Mouse (Mus musculus) CH12.LX (cell line): Measurements from ENCODE around the gene B3gnt5. TPM values are rescaled to one million over a fixed set of nuclear protein-coding genes. Genes with fewer than 3 reads are reported as not detected.
A peak's percentile ranks its signal among the peaks of the same experiment; 100 is the strongest.

Experiments used
- DNase-seq: peaks from one replicate; pipeline ENCODE4 v3.0.0-alpha.2; 2013; ENCODE audit errors: extremely low read depth
- H3K27ac ChIP-seq: 2 replicates; pipeline ENCODE4 v1.5.1; 2012; ENCODE audit warnings: low read depth, mild to moderate bottlenecking, control low read depth, moderate library complexity; ENCODE audit not compliant: insufficient read depth
- H3K27me3 ChIP-seq: replicated peaks from 2 replicates; pipeline ENCODE3; 2012; ENCODE audit warnings: inconsistent platforms
- H3K36me3 ChIP-seq, 2 experiments: replicated peaks in 1 of 2; 2 replicates each; pipeline versions ENCODE3 to v1.6.1; 2012; ENCODE audit warnings: inconsistent platforms in 1 of 2, low read length in 1 of 2, mild to moderate bottlenecking in 1 of 2, mixed read lengths in 1 of 2, moderate library complexity in 1 of 2; ENCODE audit not compliant: control insufficient read depth in 1 of 2, insufficient read depth in 1 of 2
- H3K4me1 ChIP-seq, 2 experiments: 2 replicates each; pipeline ENCODE4 v1.6.1; 2012; ENCODE audit warnings: inconsistent platforms in 1 of 2, moderate library complexity in 1 of 2; ENCODE audit not compliant: insufficient read depth in 2 of 2, control insufficient read depth in 1 of 2
- H3K4me2 ChIP-seq: 2 replicates; pipeline ENCODE4 v1.6.1; 2012; ENCODE audit warnings: low read depth, mild to moderate bottlenecking, control low read depth; ENCODE audit not compliant: poor library complexity, insufficient read depth, severe bottlenecking
- H3K4me3 ChIP-seq, 3 experiments: fragments of 150-350 bp in 1 of 3; sonication (generic) in 1 of 3; replicated peaks in 1 of 3; 2 replicates each; pipeline versions ENCODE3 to v1.5.1; 2011 to 2012; ENCODE audit warnings: low read depth in 2 of 3, low read length in 2 of 3, mild to moderate bottlenecking in 2 of 3, moderate library complexity in 2 of 3, control low read depth in 1 of 3, improper control_type of control experiment in 1 of 3, inconsistent platforms in 1 of 3, mixed read lengths in 1 of 3; ENCODE audit not compliant: poor library complexity in 1 of 3
- H3K79me2 ChIP-seq: replicated peaks from 2 replicates; pipeline ENCODE4 v1.6.1; 2012; ENCODE audit warnings: mild to moderate bottlenecking, moderate library complexity; ENCODE audit not compliant: control insufficient read depth, poor library complexity, insufficient read depth, severe bottlenecking; ENCODE audit errors: extremely low read depth
- H3K9ac ChIP-seq: 2 replicates; pipeline ENCODE4 v1.6.1; 2012; ENCODE audit warnings: low read depth, mild to moderate bottlenecking, control low read depth, moderate library complexity; ENCODE audit not compliant: insufficient read depth
- H3K9me3 ChIP-seq: replicated peaks from 2 replicates; pipeline ENCODE3; 2012; ENCODE audit warnings: low read length, inconsistent platforms, mixed read lengths
- BHLHE40 ChIP-seq: IDR thresholded peaks from 2 replicates; pipeline ENCODE4 v1.6.1; 2011; ENCODE audit warnings: mild to moderate bottlenecking, low read depth, low read length, improper control_type of control experiment
- CHD1 ChIP-seq: IDR thresholded peaks from 2 replicates; pipeline ENCODE4 v1.6.1; 2012; ENCODE audit warnings: low read depth, low read length, improper control_type of control experiment, inconsistent platforms
- GABPA ChIP-seq: IDR thresholded peaks from 2 replicates; pipeline ENCODE4 v1.6.1; 2012; ENCODE audit warnings: low read depth, low read length, improper control_type of control experiment, inconsistent platforms; ENCODE audit not compliant: insufficient replicate concordance
- MEF2A ChIP-seq: IDR thresholded peaks from 2 replicates; pipeline ENCODE4 v1.6.1; 2014; ENCODE audit warnings: low read depth, mild to moderate bottlenecking, inconsistent platforms, low read length, improper control_type of control experiment, borderline replicate concordance
- NRF1 ChIP-seq: IDR thresholded peaks from 2 replicates; pipeline ENCODE4 v1.6.1; 2014; ENCODE audit warnings: low read depth, mild to moderate bottlenecking, inconsistent platforms, low read length, improper control_type of control experiment, moderate library complexity
- POLR2AphosphoS2 ChIP-seq: IDR thresholded peaks from 2 replicates; pipeline ENCODE4 v1.6.1; 2011; ENCODE audit warnings: low read depth, low read length, improper control_type of control experiment
- RAD21 ChIP-seq: IDR thresholded peaks from 2 replicates; pipeline ENCODE4 v1.6.1; 2011; ENCODE audit warnings: low read depth, mild to moderate bottlenecking, low read length, improper control_type of control experiment, moderate library complexity
- ZNF384 ChIP-seq: IDR thresholded peaks from 2 replicates; pipeline ENCODE4 v1.6.1; 2012; ENCODE audit warnings: low read depth, low read length, improper control_type of control experiment, inconsistent platforms
- dilution Hi-C: fragments of 300-500 bp; cut with MboI; formaldehyde crosslinking; loops from 2 replicates; pipeline ENCODE4 v1.14.3; 2020; ENCODE audit warnings: low sequenced_read_pairs; ENCODE audit not compliant: extremely low pct_unique_long_range_greater_than_20kb, extremely low pct_ligation_motif_present
- in situ Hi-C: fragments of 300-500 bp; cut with MboI; formaldehyde crosslinking; loops from 3 replicates; pipeline ENCODE4 v1.14.3; 2019; ENCODE audit warnings: low sequenced_read_pairs, low pct_ligation_motif_present, low pct_unique_long_range_greater_than_20kb, mixed read lengths
- polyA plus RNA-seq: library from polyadenylated mRNA; unstranded; fragments of >175 nt; gene quantifications from 2 replicates; pipeline ENCODE4 v1.2.1, GENCODE M21; 2012; ENCODE audit warnings: low read depth; ENCODE audit not compliant: insufficient read length
- total RNA-seq, 2 experiments: library from RNA; depleted of rRNA; stranded (reverse); fragments of 300-350 nt in 1 of 2; fragments of >200 nt in 1 of 2; gene quantifications; 2 replicates each; pipeline ENCODE4 v1.2.3; 2012 to 2014

Gene B3gnt5
- total and polyA plus RNA-seq, 3 experiments = 1.9 to 6.3 (median 3.4) TPM

DNA sequence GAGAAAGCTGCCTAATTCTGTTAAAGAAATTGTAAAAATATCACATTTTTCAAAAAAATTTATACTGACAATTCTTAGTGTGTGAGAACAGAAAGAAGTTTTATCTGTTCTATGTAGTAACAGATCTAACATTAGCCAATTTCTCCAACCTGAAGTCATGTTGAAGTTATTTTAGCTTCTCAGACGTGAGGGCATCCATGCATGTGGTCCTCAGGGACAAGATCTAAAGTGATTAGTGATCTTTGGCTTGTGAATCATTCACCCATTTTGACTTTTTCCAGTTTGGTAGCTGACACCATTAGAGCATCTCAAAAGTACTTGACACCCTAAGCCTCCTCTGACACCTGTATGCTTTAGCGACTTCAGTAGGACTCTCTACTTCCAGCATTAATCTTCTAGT lies 29.9 kb downstream of the B3gnt5 start:
- dilution Hi-C loops (no loop called here), in situ Hi-C loops (no loop called here)
- Histone ChIP-seq H3K36me3 (no peaks in the 10 kb centered on the region), H3K9ac (no peak overlapping the region), H3K9me3 (no peaks in the 10 kb centered on the region), H3K27ac (no peak overlapping the region), H3K27me3 (no peaks in the 10 kb centered on the region), H3K4me3 (no peak overlapping the region), H3K4me2 (no peak overlapping the region; the same call in 1 of the 2 replicates), H3K79me2 (no peaks in the 10 kb centered on the region), H3K4me1 (peaks cover 3 to 15% of the 10 kb centered on the region in 2 experiments; a peak in 2 of 4 replicates)
- TF ChIP-seq MEF2A (no peak), ZNF384 (no peak), NRF1 (no peak), BHLHE40 (peak; percentile 56), POLR2AphosphoS2 (no peak), GABPA (no peak)
- peak; percentile 29 for DNase-seq

DNA sequence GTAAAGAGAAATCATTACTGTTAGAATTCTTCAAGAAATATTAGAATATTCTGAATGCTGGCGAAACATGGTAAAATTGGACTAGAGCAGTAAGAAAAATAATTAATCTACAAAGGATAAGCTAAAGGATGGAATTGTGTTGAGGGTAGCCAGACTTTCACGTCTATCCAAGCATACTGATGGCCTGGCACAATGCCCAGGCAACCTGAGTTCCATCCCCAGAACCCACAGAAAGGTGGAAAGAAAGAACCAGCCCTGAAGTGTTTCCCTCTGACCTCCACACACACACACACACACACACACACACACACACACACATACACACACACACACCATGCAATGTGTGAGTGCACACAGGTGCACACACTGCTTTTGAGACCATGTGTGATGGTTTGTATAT lies 58.8 kb downstream of the B3gnt5 start:
- H3K36me3 ChIP-seq = no peaks in the 10 kb centered on the region
- H3K9ac ChIP-seq = no peak overlapping the region
- H3K79me2 ChIP-seq = no peaks in the 10 kb centered on the region
- dilution Hi-C loops = no loop called here
- no peak overlapping the region for H3K4me2 ChIP-seq
- in situ Hi-C loops = no loop called here
- H3K27me3 ChIP-seq = no peaks in the 10 kb centered on the region
- H3K9me3 ChIP-seq = no peaks in the 10 kb centered on the region
- H3K4me1 ChIP-seq = no peaks in the 10 kb centered on the region
- no peak for DNase-seq
- H3K27ac ChIP-seq = no peak overlapping the region
- H3K4me3 ChIP-seq = no peak overlapping the region
- TF ChIP-seq RAD21 (no peak), CHD1 (no peak)

Other genes with a start within 250 kb of the B3gnt5 start
- not detected in 2 replicates for gene Olfr167, start 237.9 kb upstream of the B3gnt5 start, total RNA-seq (2012; rRNA removed)
- gene Olfr167, start 237.9 kb upstream of the B3gnt5 start, total RNA-seq (2014; rRNA removed) = not detected in 2 replicates
- not detected in 2 replicates for gene Olfr167, start 237.9 kb upstream of the B3gnt5 start, polyA plus RNA-seq
- not detected in 2 replicates for gene Olfr168, start 224.7 kb upstream of the B3gnt5 start, total RNA-seq (2012; rRNA removed)
- gene Olfr168, start 224.7 kb upstream of the B3gnt5 start, total RNA-seq (2014; rRNA removed) = not detected in 2 replicates
- not detected in 2 replicates for gene Olfr168, start 224.7 kb upstream of the B3gnt5 start, polyA plus RNA-seq
- not detected in 2 replicates for gene Olfr169, start 188.4 kb upstream of the B3gnt5 start, total RNA-seq (2012; rRNA removed)
- not detected in 2 replicates for gene Olfr169, start 188.4 kb upstream of the B3gnt5 start, total RNA-seq (2014; rRNA removed)
- not detected in 2 replicates for gene Olfr169, start 188.4 kb upstream of the B3gnt5 start, polyA plus RNA-seq
- gene Olfr170, start 148.3 kb upstream of the B3gnt5 start, total RNA-seq (2012; rRNA removed) = not detected in 2 replicates
- gene Olfr170, start 148.3 kb upstream of the B3gnt5 start, total RNA-seq (2014; rRNA removed) = not detected in 2 replicates
- gene Olfr170, start 148.3 kb upstream of the B3gnt5 start, polyA plus RNA-seq = not detected in 2 replicates
- gene Olfr171, start 130.3 kb upstream of the B3gnt5 start, total RNA-seq (2012; rRNA removed) = not detected in 2 replicates
- not detected in 2 replicates for gene Olfr171, start 130.3 kb upstream of the B3gnt5 start, total RNA-seq (2014; rRNA removed)
- not detected in 2 replicates for gene Olfr171, start 130.3 kb upstream of the B3gnt5 start, polyA plus RNA-seq
- gene Lamp3, start 53.8 kb upstream of the B3gnt5 start, total RNA-seq (2012; rRNA removed) = 0.04 TPM in 1 of 2 replicates, not detected in the other
- 0.26 TPM in 2 replicates for gene Lamp3, start 53.8 kb upstream of the B3gnt5 start, total RNA-seq (2014; rRNA removed)
- 0.11 and 0.16 TPM in 2 replicates for gene Lamp3, start 53.8 kb upstream of the B3gnt5 start, polyA plus RNA-seq
- gene Klhl6, start 222.8 kb downstream of the B3gnt5 start, total RNA-seq (2012; rRNA removed) = 36.9 and 39.2 TPM in 2 replicates
- gene Klhl6, start 222.8 kb downstream of the B3gnt5 start, total RNA-seq (2014; rRNA removed) = 66.8 and 71.8 TPM in 2 replicates
- gene Klhl6, start 222.8 kb downstream of the B3gnt5 start, polyA plus RNA-seq = 65.0 and 70.2 TPM in 2 replicates